Mouse (Mus musculus): ENCODE measurements around the gene Glyr1. TPM values are rescaled to one million over a fixed set of nuclear protein-coding genes. Genes with fewer than 3 reads are reported as not detected.

Glyr1 gene
- polyA plus RNA-seq (2012; ENCODE audit: insufficient read depth, low replicate concordance) = 4.3 and 10.9 TPM in 2 replicates

GRCm38 (mm10) chr16:5049774-5050234 lies at the start of gene Glyr1, which contains the start of gene Ubn1:
Gene Glyr1, minus strand, starts transcription at chr16:5049863.
Gene Ubn1, plus strand, starts transcription at chr16:5050057.
- TF ChIP-seq FLI1 (IDR thresholded peaks at IDR 0.05; ENCODE audit: low read length) (no peak), GATA1 (IDR thresholded peaks at IDR 0.05; ENCODE audit: borderline replicate concordance, low read length) (no peak)
- no peaks in the 10 kb centered on the region for H3K9me3 ChIP-seq
- peaks cover 39% of the 10 kb centered on the region for H3K4me1 ChIP-seq
- H3K4me3 ChIP-seq (replicated peaks) = peak within 1 kb of the TSS; percentile 99
- H3K27me3 ChIP-seq (replicated peaks) = no peaks in the 10 kb centered on the region
- peaks cover 55% of the 10 kb centered on the region for H3K36me3 ChIP-seq (replicated peaks; ENCODE audit: low read length)

GRCm38 (mm10) chr16:5096504-5096903 lies 46.8 kb upstream of the Glyr1 start:
- no peaks in the 10 kb centered on the region for H3K36me3 ChIP-seq (replicated peaks; ENCODE audit: low read length)
- peaks cover 30% of the 10 kb centered on the region for H3K27me3 ChIP-seq (replicated peaks)
- no peak overlapping the region for H3K4me3 ChIP-seq (replicated peaks)
- no peak for TF ChIP-seq GATA1 (IDR thresholded peaks at IDR 0.05; ENCODE audit: borderline replicate concordance, low read length)
- peaks cover 25% of the 10 kb centered on the region for H3K4me1 ChIP-seq
- H3K9me3 ChIP-seq = no peaks in the 10 kb centered on the region

- Histone ChIP-seq H3K4me1 (peaks cover 33% of the 10 kb centered on the region), H3K27me3 (replicated peaks) (peaks cover 13% of the 10 kb centered on the region), H3K4me3 (replicated peaks) (no peak overlapping the region), H3K36me3 (replicated peaks; ENCODE audit: low read length) (peaks cover 9% of the 10 kb centered on the region), H3K9me3 (no peaks in the 10 kb centered on the region)
- no peak for TF ChIP-seq FLI1 (IDR thresholded peaks at IDR 0.05; ENCODE audit: low read length)
- no peak for TF ChIP-seq GATA1 (IDR thresholded peaks at IDR 0.05; ENCODE audit: borderline replicate concordance, low read length)
Measured at GRCm38 (mm10) chr16:5093285-5093684, 43.6 kb upstream of the Glyr1 start.

GRCm38 (mm10) chr16:5089021-5089420 lies 39.4 kb upstream of the Glyr1 start:
- Histone ChIP-seq H3K9me3 (no peaks in the 10 kb centered on the region), H3K4me1 (peaks cover 32% of the 10 kb centered on the region), H3K4me3 (replicated peaks) (no peak overlapping the region), H3K27me3 (replicated peaks) (peaks cover 2% of the 10 kb centered on the region), H3K36me3 (replicated peaks; ENCODE audit: low read length) (peaks cover 51% of the 10 kb centered on the region)
- TF ChIP-seq GATA1 (IDR thresholded peaks at IDR 0.05; ENCODE audit: borderline replicate concordance, low read length) (no peak), FLI1 (IDR thresholded peaks at IDR 0.05; ENCODE audit: low read length) (no peak)

- peaks cover 79% of the 10 kb centered on the region for H3K36me3 ChIP-seq (replicated peaks; ENCODE audit: low read length)
- no peaks in the 10 kb centered on the region for H3K27me3 ChIP-seq (replicated peaks)
- H3K4me1 ChIP-seq = peaks cover 21% of the 10 kb centered on the region
- H3K4me3 ChIP-seq (replicated peaks) = no peak overlapping the region
- no peaks in the 10 kb centered on the region for H3K9me3 ChIP-seq
- no peak for TF ChIP-seq FLI1 (IDR thresholded peaks at IDR 0.05; ENCODE audit: low read length)
- TF ChIP-seq GATA1 (IDR thresholded peaks at IDR 0.05; ENCODE audit: borderline replicate concordance, low read length) = no peak
Measured at GRCm38 (mm10) chr16:5086179-5086578, 36.5 kb upstream of the Glyr1 start.

GRCm38 (mm10) chr16:5085196-5085595 lies 35.5 kb upstream of the Glyr1 start:
- peaks cover 85% of the 10 kb centered on the region for H3K36me3 ChIP-seq (replicated peaks; ENCODE audit: low read length)
- no peak for TF ChIP-seq FLI1 (IDR thresholded peaks at IDR 0.05; ENCODE audit: low read length)
- TF ChIP-seq GATA1 (IDR thresholded peaks at IDR 0.05; ENCODE audit: borderline replicate concordance, low read length) = no peak
- H3K4me1 ChIP-seq = peaks cover 21% of the 10 kb centered on the region
- no peak overlapping the region for H3K4me3 ChIP-seq (replicated peaks)
- H3K27me3 ChIP-seq (replicated peaks) = no peaks in the 10 kb centered on the region
- H3K9me3 ChIP-seq = no peaks in the 10 kb centered on the region

- Histone ChIP-seq H3K4me1 (no peaks in the 10 kb centered on the region), H3K27me3 (replicated peaks) (no peaks in the 10 kb centered on the region), H3K4me3 (replicated peaks) (no peak overlapping the region), H3K36me3 (replicated peaks; ENCODE audit: low read length) (peaks cover 99% of the 10 kb centered on the region), H3K9me3 (no peaks in the 10 kb centered on the region)
- TF ChIP-seq GATA1 (IDR thresholded peaks at IDR 0.05; ENCODE audit: borderline replicate concordance, low read length) = no peak
- TF ChIP-seq FLI1 (IDR thresholded peaks at IDR 0.05; ENCODE audit: low read length) = no peak
Measured at GRCm38 (mm10) chr16:5074341-5074740, 24.7 kb upstream of the Glyr1 start.

- Histone ChIP-seq H3K4me3 (replicated peaks) (no peak overlapping the region), H3K27me3 (replicated peaks) (no peaks in the 10 kb centered on the region), H3K36me3 (replicated peaks; ENCODE audit: low read length) (peaks cover 99% of the 10 kb centered on the region), H3K4me1 (no peaks in the 10 kb centered on the region), H3K9me3 (no peaks in the 10 kb centered on the region)
- TF ChIP-seq FLI1 (IDR thresholded peaks at IDR 0.05; ENCODE audit: low read length) (no peak), GATA1 (IDR thresholded peaks at IDR 0.05; ENCODE audit: borderline replicate concordance, low read length) (no peak)
Measured at GRCm38 (mm10) chr16:5071974-5072373, 22.3 kb upstream of the Glyr1 start.

GRCm38 (mm10) chr16:5070321-5070720 lies 20.7 kb upstream of the Glyr1 start:
- Histone ChIP-seq H3K36me3 (replicated peaks; ENCODE audit: low read length) (peaks cover 99% of the 10 kb centered on the region), H3K4me1 (no peaks in the 10 kb centered on the region), H3K27me3 (replicated peaks) (no peaks in the 10 kb centered on the region), H3K9me3 (no peaks in the 10 kb centered on the region), H3K4me3 (replicated peaks) (no peak overlapping the region)
- TF ChIP-seq FLI1 (IDR thresholded peaks at IDR 0.05; ENCODE audit: low read length) (no peak), GATA1 (IDR thresholded peaks at IDR 0.05; ENCODE audit: borderline replicate concordance, low read length) (no peak)

- H3K4me1 ChIP-seq = no peaks in the 10 kb centered on the region
- no peak for TF ChIP-seq GATA1 (IDR thresholded peaks at IDR 0.05; ENCODE audit: borderline replicate concordance, low read length)
Measured at GRCm38 (mm10) chr16:5063472-5063871, 13.8 kb upstream of the Glyr1 start.

GRCm38 (mm10) chr16:5058114-5058513 lies 8.5 kb upstream of the Glyr1 start:
- Histone ChIP-seq H3K36me3 (replicated peaks; ENCODE audit: low read length) (peaks cover 87% of the 10 kb centered on the region), H3K4me3 (replicated peaks) (no peak overlapping the region)

More at GRCm38 (mm10) chr16:5063472-5063871, 13.8 kb upstream of the Glyr1 start:
- H3K36me3 ChIP-seq (replicated peaks; ENCODE audit: low read length) = peaks cover 92% of the 10 kb centered on the region
- no peak overlapping the region for H3K4me3 ChIP-seq (replicated peaks)
- H3K27me3 ChIP-seq (replicated peaks) = no peaks in the 10 kb centered on the region
- no peaks in the 10 kb centered on the region for H3K9me3 ChIP-seq

More at GRCm38 (mm10) chr16:5058114-5058513, 8.5 kb upstream of the Glyr1 start:
- H3K27me3 ChIP-seq (replicated peaks) = no peaks in the 10 kb centered on the region
- TF ChIP-seq FLI1 (IDR thresholded peaks at IDR 0.05; ENCODE audit: low read length) (no peak), GATA1 (IDR thresholded peaks at IDR 0.05; ENCODE audit: borderline replicate concordance, low read length) (no peak)
- peaks cover 10% of the 10 kb centered on the region for H3K4me1 ChIP-seq
- H3K9me3 ChIP-seq = no peaks in the 10 kb centered on the region

Data from megakaryocyte, embryonic 14.5 days (primary cell).